11 mouse cellular contexts compared by ENCODE assay signal in the genomic region with DNA sequence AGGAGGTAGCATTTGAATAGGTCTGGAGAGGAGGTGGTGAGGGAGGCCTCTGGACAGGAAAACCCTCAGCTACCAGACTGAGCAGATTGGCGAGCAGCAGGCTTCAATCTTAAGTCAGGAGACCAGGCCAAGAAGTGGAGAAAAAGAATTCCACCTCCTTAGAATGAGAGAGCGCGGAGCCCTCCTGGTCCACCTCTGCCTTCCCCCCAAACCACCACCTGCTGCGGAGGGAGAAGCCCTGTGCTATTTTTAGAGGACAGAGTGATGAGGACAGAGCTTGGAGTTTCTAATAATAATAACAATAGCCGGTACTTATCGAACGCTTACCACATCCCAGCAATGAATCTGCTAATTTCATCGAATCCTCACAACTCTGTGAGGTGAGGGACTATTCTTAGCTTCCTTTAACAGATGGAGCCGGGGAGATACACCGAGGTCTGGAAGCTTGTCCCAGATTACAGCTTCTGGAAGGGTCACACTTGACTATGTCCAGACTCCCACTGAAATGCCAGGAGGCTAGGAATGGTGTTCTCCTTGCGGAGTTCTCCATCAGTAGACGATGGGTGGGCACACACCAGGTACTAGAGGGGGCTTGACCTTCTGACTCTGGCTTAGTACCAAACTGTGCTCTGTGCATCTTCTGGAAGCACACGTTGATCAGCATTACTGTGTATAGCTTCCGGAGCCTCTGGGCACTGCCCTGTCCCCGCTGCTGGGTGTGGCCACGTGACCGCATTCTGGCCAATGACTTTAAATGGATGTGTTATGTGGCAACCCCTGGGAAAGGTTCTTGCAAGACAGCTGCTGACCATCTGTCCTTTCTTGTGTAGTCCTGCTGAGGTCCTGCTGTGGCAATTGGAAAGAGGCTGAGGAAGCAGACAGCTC.
DNase-seq lines count a peak whose midpoint lies in the region; ATAC-seq and TF ChIP-seq lines count a peak whose summit lies in the region.
"Had no signal": no experiment of that assay in that cellular context is flagged by ENCODE, and none has a peak within 500 bp of the region (broad histone marks: within the 10 kb centered on the region; RNA-seq: fewer than 3 reads in every experiment).

No protein-coding gene starts in this region.

- no peaks in the 10 kb centered on the region for H3K9me3 ChIP-seq in heart, embryonic 13.5 days
- H3K9me3 ChIP-seq in heart, postnatal 0 days (replicated peaks; ENCODE audit: control insufficient read depth, low read length) = no peaks in the 10 kb centered on the region
- H3K9me3 ChIP-seq: embryonic facial prominence, embryonic 13.5 days; limb, embryonic 13.5 days had no signal

- peaks cover 20% of the 10 kb centered on the region for H3K4me1 ChIP-seq in heart, embryonic 13.5 days
- peaks cover 4% of the 10 kb centered on the region; the same call in 1 of the 2 replicates for H3K4me1 ChIP-seq in heart, postnatal 0 days (ENCODE audit: control insufficient read depth, insufficient read depth)

- H3K4me2 ChIP-seq in heart, embryonic 13.5 days = peak overlapping the region; percentile 54
- peak overlapping the region; percentile 36 for H3K4me2 ChIP-seq in heart, postnatal 0 days (ENCODE audit: low read depth, low read length)
- H3K4me2 ChIP-seq: embryonic facial prominence, embryonic 13.5 days; limb, embryonic 13.5 days had no signal

- no peak for ATAC-seq in heart, embryonic 13.5 days (ENCODE audit: extremely low read depth, insufficient number of reproducible peaks, low FRiP score, low TSS enrichment)
- peak; percentile 27; the same call in 1 of the 2 replicates for ATAC-seq in heart, postnatal 0 days (ENCODE audit: insufficient read depth, low read depth)
- ATAC-seq: forebrain, embryonic 16.5 days had no signal

- no peak for TF ChIP-seq CTCF in heart, postnatal 0 days (IDR thresholded peaks at IDR 0.05; ENCODE audit: low read depth)

- no peak overlapping the region for H3K27ac ChIP-seq in heart, embryonic 13.5 days (replicated peaks)
- no peak overlapping the region for H3K27ac ChIP-seq in heart, postnatal 0 days (ENCODE audit: low read depth)
- H3K27ac ChIP-seq: embryonic facial prominence, embryonic 13.5 days; limb, embryonic 13.5 days had no signal

- 49% methylated on average over 17 of the region's 17 CpGs for WGBS in heart, embryonic 13.5 days
- WGBS in heart, postnatal 0 days = 46% methylated on average over 17 of the region's 17 CpGs

- no peak overlapping the region; the same call in 1 of the 2 replicates for H3K4me3 ChIP-seq in heart, embryonic 13.5 days
- peak overlapping the region; percentile 3; the same call in 1 of the 2 replicates for H3K4me3 ChIP-seq in heart, postnatal 0 days (ENCODE audit: low read depth, low read length)
- H3K4me3 ChIP-seq: embryonic facial prominence, embryonic 13.5 days; limb, embryonic 13.5 days had no signal

- no peak for TF ChIP-seq EP300 in heart, postnatal 0 days (IDR thresholded peaks at IDR 0.05; ENCODE audit: low read depth)

- no peak for DNase-seq in heart, postnatal 10 days
- DNase-seq in ES-CJ7 (ENCODE audit: low read depth, low spot score) = peak; percentile 67
- DNase-seq in cerebellum, adult 18-20 months = peak; percentile 45 to 46
- DNase-seq in heart, postnatal 0 days (ENCODE audit: low spot score) = no peak
- DNase-seq in natural killer cell, adult 2 months (ENCODE audit: low spot score in 2 of 2) = no peak
- no peak for DNase-seq in kidney, adult 18-20 months
- DNase-seq: thymus, adult 2 months had no signal

- intact Hi-C loops in heart, postnatal 10 days (cut with DNase I) = no loop called here

- H3K27me3 ChIP-seq in heart, embryonic 13.5 days (replicated peaks) = no peaks in the 10 kb centered on the region
- H3K27me3 ChIP-seq in heart, postnatal 0 days (ENCODE audit: control insufficient read depth, insufficient read depth, low read length) = no peaks in the 10 kb centered on the region
- H3K27me3 ChIP-seq: limb, embryonic 13.5 days had no signal

- H3K9ac ChIP-seq in heart, embryonic 13.5 days = no peak overlapping the region
- no peak overlapping the region for H3K9ac ChIP-seq in heart, postnatal 0 days (replicated peaks; ENCODE audit: low read depth, low read length)
- H3K9ac ChIP-seq: embryonic facial prominence, embryonic 13.5 days; limb, embryonic 13.5 days had no signal

- H3K36me3 ChIP-seq in heart, embryonic 13.5 days = no peaks in the 10 kb centered on the region
- H3K36me3 ChIP-seq in heart, postnatal 0 days (replicated peaks; ENCODE audit: control insufficient read depth, insufficient read depth, low read length) = no peaks in the 10 kb centered on the region
- H3K36me3 ChIP-seq: embryonic facial prominence, embryonic 13.5 days; limb, embryonic 13.5 days had no signal

Comparison
In these comparisons a context has a peak if more than half of its experiments do, and no peak if none do; other contexts are left out.
1. DNase-seq: peak in ES-CJ7 (single experiment) and cerebellum, adult 18-20 months (2 of 2); none in heart, postnatal 10 days (0 of 2), heart, postnatal 0 days (single experiment), natural killer cell, adult 2 months (0 of 2) and kidney, adult 18-20 months (single experiment).